21 mouse cellular contexts compared by ENCODE assay signal in genomic region chr4:84934342-84934929, GRCm38 (mm10).
"Had no signal": no experiment of that assay in that cellular context is flagged by ENCODE, and none has a peak within 500 bp of the region (broad histone marks: within the 10 kb centered on the region; RNA-seq: fewer than 3 reads in every experiment).

No protein-coding gene starts in this region.

- H3K4me3 ChIP-seq: intestine, embryonic 15.5 days; kidney, embryonic 15.5 days; left cerebral cortex, adult 2 months; limb, embryonic 13.5 days; midbrain, embryonic 12.5 days; myocyte; neural tube, embryonic 13.5 days; stomach, embryonic 15.5 days had no signal

- H3K27ac ChIP-seq: intestine, embryonic 15.5 days; kidney, embryonic 15.5 days; left cerebral cortex, adult 2 months; limb, embryonic 13.5 days; midbrain, embryonic 12.5 days; neural tube, embryonic 13.5 days; stomach, embryonic 15.5 days had no signal

- H3K4me2 ChIP-seq: intestine, embryonic 15.5 days; kidney, embryonic 15.5 days; limb, embryonic 13.5 days; lung, embryonic 14.5 days; midbrain, embryonic 12.5 days; neural tube, embryonic 13.5 days; stomach, embryonic 15.5 days had no signal

- H3K9ac ChIP-seq: intestine, embryonic 15.5 days; kidney, embryonic 15.5 days; limb, embryonic 13.5 days; lung, embryonic 14.5 days; midbrain, embryonic 12.5 days; neural tube, embryonic 13.5 days; stomach, embryonic 15.5 days had no signal

- H3K4me1 ChIP-seq: intestine, embryonic 15.5 days; kidney, embryonic 15.5 days; limb, embryonic 13.5 days; midbrain, embryonic 12.5 days; neural tube, embryonic 13.5 days; stomach, embryonic 15.5 days had no signal

- H3K9me3 ChIP-seq: intestine, embryonic 15.5 days; kidney, embryonic 15.5 days; neural tube, embryonic 13.5 days; stomach, embryonic 15.5 days had no signal

- DNase-seq: kidney, adult 11 months; kidney, adult 8-10 months; kidney, postnatal 10 days; kidney, postnatal 36 days; layer of hippocampus, postnatal 36 days; lung, embryonic 14.5 days; lung, postnatal 10 days; lung, postnatal 36 days; retina, postnatal 1 day; right cerebral cortex, postnatal 25 days; spleen, adult 18-20 months; thymus, postnatal 25 days had no signal

- H3K27me3 ChIP-seq: intestine, embryonic 15.5 days; kidney, embryonic 15.5 days; limb, embryonic 13.5 days; midbrain, embryonic 12.5 days; neural tube, embryonic 13.5 days; stomach, embryonic 15.5 days had no signal

- H3K36me3 ChIP-seq: intestine, embryonic 15.5 days; midbrain, embryonic 12.5 days; neural tube, embryonic 13.5 days; stomach, embryonic 15.5 days had no signal

- ATAC-seq: intestine, embryonic 15.5 days; midbrain, embryonic 16.5 days had no signal
